Mouse (Mus musculus): ENCODE data around the gene Cpeb4.

The Cpeb4 gene

GRCm38 (mm10) chr11:31896905-31897304 lies 24.9 kb downstream of the Cpeb4 start:
- no peak for DNase-seq (ENCODE audit: low read depth, low spot score)

GRCm38 (mm10) chr11:31899166-31899565 lies 27.2 kb downstream of the Cpeb4 start:
- DNase-seq (ENCODE audit: low read depth, low spot score) = no peak

- no peak for DNase-seq (ENCODE audit: low read depth, low spot score)
These were observed 28.7 kb downstream of the Cpeb4 start for GRCm38 (mm10) chr11:31900736-31901135.

DNA sequence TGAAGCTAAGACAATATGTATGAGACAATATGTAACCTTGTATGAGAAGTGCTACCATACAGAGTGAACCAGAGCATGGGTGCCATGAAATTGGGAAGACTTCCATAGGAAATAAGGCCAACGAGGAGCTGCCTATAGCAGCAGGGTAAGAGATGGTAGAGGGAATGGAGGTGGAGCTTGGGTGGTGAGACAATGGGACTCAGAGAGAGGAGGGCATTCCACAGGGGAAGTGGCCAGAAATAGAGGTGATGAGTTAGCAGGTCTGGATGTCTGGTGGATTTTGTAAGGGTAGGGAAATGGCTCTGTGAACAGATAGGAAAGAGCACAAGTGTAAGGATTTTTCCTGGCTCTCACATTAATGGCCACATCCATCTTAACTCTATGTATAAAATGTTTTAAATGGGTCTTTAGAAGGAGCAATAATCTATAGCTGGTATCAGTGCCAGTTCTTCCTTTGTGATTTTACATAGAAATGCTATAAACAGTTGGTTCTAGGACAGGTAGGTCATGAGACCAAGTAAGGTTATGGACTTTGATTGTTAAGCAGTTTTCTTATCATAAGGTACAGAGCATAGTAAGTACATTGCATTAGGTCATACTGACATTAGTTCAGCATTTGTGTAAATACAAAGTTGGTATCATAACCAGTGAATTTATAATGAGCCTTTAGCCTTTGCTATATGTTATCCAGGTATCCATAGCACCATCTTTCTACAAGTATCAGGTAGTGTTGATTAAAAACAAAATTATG lies 30.4 kb downstream of the Cpeb4 start:
- DNase-seq (ENCODE audit: low read depth, low spot score) = no peak

- DNase-seq (ENCODE audit: low read depth, low spot score) = no peak
These were observed 34.5 kb downstream of the Cpeb4 start for GRCm38 (mm10) chr11:31906499-31906898.

DNA sequence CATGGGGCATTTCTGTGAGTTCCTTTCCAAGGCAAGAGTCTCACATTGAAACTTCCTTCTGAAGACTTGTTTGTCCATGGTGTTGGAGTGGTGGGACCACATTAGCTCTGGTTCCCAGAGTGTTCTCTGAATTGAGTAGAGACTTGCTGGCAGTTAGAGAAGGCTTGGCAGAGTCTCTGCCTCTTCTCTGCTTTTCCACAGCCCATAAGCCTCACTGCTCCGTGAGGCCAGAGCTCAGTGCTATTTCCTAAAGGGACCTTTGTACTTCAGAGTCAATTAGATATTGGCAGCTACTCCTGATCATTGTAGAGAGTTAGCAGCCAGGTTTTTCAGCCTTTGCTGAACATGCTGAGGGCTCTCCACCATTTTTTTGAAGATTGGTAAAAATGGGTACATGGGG lies 35.6 kb downstream of the Cpeb4 start:
- no peak for DNase-seq (ENCODE audit: low read depth, low spot score)

GRCm38 (mm10) chr11:31912958-31913357 lies 40.9 kb downstream of the Cpeb4 start:
- DNase-seq (ENCODE audit: low read depth, low spot score) = no peak

GRCm38 (mm10) chr11:31917769-31918168 lies 45.8 kb downstream of the Cpeb4 start:
- DNase-seq (ENCODE audit: low read depth, low spot score) = no peak

- DNase-seq (ENCODE audit: low read depth, low spot score) = no peak
These were observed 58.0 kb downstream of the Cpeb4 start for GRCm38 (mm10) chr11:31930051-31930450.

- DNase-seq (ENCODE audit: low read depth, low spot score) = no peak
These were observed 63.6 kb downstream of the Cpeb4 start for GRCm38 (mm10) chr11:31935652-31936051.

DNA sequence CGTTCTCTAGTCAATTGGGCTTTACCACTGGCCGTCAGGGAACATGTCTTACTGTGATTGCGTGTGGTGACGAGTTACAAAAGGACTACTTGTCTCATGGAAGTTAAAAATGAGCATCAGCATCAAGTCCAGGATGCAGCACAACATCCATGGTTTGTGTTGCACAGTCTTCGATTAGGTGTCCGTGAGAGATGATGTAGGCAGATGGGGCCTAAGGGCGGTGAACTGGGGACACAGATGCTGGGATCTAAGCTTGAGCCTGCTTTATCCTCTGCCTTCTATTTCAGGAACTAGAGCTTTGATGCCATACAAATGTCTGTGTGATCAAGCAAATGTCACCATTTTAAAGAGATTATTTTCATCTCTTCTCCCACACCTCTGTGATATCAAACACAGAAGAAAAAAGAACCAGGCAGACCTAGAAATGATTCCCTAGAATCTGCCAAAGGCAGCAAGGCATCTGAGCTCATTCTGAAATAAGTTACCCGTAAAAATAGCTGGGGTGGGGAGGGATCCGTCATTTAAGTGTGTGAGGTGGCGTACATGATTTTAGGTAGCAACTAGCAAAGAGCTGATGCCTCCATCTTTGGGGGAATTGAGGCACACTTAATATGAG lies 65.0 kb downstream of the Cpeb4 start:
- no peak for DNase-seq (ENCODE audit: low read depth, low spot score)

DNA sequence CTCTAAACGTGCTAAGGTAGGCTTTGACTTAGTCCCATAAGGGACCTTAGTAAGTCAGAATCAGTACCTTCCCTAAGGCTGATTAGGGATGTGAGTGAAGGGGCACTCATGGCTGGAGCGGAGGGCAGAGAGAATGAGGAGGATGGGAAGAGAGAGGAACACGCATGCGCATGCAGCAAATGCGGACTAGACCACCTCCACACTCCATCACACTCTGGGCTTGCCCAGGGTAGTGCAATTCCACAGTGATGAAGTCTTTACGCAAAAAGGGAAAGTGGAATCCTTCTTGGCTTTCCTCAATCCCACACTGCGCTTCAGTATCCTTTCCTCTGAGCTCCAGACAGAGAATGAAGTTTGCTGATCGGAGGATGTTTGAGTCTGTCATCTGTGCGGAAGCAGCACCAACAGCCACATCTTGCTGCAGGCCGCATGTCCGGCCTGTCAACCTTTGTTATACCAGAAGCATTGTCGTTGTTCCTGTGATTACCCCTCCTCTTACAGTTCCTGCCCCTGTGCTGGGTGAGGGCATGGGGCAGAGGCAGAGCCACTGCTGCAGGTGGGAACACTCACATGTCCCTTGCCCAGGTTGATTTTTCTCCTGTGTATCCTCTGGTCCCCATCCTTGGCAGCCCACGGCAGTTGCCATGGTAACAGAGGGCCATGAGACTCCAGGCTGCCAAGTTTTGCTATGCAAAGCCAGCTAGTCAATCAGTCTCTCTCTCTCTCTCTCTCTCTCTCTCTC lies 69.1 kb downstream of the Cpeb4 start:
- no peak for DNase-seq (ENCODE audit: low read depth, low spot score)

GRCm38 (mm10) chr11:31941640-31942638 lies 69.9 kb downstream of the Cpeb4 start:
- DNase-seq (ENCODE audit: low read depth, low spot score) = peak; percentile 68

DNA sequence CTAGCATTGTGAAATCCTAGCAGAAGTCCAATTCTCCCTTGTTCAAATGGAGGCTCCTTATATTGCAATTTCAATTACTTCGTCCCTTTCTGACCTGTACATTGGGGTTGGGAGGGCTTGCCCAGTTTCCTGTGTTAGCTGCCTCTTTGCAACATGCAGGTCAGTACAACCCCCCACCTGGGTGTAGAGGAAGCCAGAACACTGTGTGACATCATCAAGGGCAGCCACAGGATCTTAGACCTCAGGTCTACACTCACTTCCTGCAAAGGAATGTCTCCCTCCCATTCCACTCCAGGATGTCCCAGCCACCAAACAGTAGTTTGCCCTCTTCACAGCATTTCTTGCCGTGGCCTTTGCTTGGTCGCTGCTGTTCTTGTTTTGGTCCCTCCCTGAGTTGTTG lies 73.5 kb downstream of the Cpeb4 start:
- peak; percentile 22 for DNase-seq (ENCODE audit: low read depth, low spot score)

DNA sequence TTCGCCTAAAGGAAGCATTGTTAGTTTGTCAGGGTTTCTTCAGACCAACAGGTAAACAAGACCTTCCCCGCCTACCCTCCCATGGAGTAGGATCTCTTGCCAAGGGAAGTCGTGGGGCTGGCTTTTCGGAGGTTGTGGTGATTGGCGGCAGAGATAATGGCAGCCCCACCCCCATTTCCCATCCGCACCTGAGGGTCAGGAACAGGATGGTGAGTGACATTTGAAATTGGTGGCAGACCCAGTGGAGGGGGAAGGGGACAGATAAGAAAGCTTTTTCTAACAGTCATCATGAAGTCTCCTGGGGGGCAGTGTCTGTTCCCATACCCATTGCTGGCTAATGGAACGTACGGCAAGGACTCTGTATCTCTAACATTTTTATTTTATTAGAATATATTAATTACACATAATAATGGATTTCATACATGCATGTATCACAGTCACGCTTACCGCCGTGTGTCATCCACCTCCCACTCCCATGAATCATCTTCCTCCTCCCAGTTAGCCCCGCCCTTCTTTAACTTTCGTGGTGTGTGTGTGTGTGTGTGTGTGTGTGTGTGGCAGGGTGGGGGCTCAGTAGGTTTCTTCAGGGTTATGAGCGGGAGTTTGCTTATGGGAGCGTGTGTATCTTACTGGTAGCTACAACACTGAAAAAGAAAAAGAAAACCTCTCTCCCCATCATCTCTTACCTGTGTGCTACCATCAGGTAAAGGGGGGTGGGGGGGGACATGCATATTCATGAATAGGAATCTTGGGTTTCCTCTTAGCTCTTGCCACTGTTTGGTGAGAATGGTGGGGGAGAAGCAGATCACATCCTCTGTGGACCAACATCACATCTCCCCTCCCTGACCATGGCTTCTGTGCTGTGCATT lies 76.7 kb downstream of the Cpeb4 start:
- DNase-seq (ENCODE audit: low read depth, low spot score) = peak; percentile 80

GRCm38 (mm10) chr11:31949331-31949785 lies 77.3 kb downstream of the Cpeb4 start:
- peak; percentile 91 for DNase-seq (ENCODE audit: low read depth, low spot score)

DNA sequence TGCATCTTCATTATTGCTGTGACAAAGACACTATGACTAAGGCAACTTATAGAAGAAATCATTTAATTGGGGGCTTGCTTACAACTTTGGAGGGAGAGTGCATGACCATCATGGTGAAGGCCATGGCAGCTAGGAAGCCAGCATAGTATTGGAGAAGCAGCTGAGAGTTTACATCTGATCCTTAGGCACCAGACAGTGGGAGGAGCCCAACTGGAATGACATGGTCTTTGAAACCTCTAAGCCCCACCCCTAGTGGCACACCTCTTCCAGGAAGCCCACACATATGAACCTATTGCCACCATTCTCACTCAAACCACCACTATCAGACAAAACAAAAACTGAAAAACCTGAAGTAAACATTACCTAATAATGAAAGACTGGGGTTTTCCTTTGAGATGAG lies 88.1 kb downstream of the Cpeb4 start:
- no peak for DNase-seq (ENCODE audit: low read depth, low spot score)

DNA sequence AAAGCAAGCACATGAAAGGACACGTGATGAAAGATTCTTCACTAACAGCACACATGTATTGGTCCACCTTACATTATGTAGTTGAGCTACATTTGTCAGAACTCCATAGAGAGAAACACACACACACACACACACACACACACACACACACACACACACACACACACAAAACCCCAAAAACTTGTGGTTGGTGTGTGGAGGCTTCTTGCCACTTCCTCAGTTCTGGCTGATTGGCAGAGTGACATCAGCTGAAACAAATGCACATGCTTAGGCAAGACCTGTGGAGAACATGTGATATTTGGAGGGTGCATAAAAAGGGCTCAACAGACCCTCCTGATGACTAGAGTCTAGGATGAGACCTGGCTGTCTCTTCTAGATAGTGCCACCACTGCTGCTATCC lies 92.0 kb downstream of the Cpeb4 start:
- no peak for DNase-seq (ENCODE audit: low read depth, low spot score)

DNA sequence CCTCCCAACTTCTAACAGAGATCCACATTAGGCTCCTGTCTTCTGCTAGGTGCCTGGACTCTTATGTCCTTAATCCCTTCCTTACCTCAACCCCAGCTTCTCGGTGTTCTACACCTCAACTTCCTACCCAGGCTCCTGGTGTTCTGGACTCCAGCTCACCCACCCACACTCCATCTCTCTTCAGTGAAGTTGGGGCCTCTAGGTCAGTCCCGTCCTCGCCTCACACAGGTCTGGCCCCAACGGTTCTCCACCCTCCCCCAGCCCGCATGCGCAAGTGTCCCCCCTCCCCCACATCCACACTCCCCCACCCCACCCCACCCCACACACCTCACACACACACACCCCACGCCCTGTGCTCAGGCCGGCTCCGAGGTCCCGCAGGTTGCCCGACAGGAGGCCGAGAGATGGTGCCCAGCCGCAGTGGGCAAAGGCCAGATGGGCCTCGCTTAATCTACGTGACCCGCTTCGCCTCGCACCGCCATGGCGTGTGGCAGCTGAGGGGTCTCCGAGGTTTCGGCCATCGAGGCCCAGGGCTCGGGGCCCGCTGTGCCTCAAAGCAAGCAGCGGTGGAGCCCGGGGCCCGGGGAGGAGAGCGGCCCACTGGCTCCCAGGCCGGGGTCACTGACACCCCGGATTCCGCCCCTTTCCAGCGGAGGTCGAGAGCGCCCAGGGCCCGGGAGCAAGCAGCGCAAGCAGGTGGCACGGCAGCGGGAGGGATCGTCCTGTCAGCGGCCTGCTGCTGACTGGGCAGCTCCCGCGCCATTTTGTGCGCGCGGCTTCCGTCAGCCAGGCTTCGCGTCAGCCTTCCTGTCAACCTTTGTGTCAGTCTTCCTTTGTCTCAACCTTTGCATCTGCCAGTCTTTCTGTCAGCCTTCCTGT lies 93.5 kb downstream of the Cpeb4 start, which contains the start of gene 4930524B15Rik:
Gene 4930524B15Rik, plus strand, starts transcription at position 337 of the 879 bp plus-strand sequence.
- DNase-seq (ENCODE audit: low read depth, low spot score) = no peak
